Mouse (Mus musculus): ENCODE results near the gene Gas1. TPM values are rescaled to one million over a fixed set of nuclear protein-coding genes. Genes with fewer than 3 reads are reported as not detected.

Gas1 gene
- polyA plus RNA-seq, 1 experiment = not detected

GRCm38 (mm10) chr13:60174953-60175352, 2.2 kb downstream of the Gas1 start:
- H3K27me3 ChIP-seq (replicated peaks) = peaks cover 70% of the 10 kb centered on the region
- H3K4me1 ChIP-seq = peaks cover 31% of the 10 kb centered on the region
- peaks cover 5% of the 10 kb centered on the region for H3K9me3 ChIP-seq
- no peaks in the 10 kb centered on the region for H3K36me3 ChIP-seq (replicated peaks; ENCODE audit: low read length)
- H3K4me3 ChIP-seq (replicated peaks) = no peak overlapping the region
- TF ChIP-seq GATA1 (IDR thresholded peaks at IDR 0.05; ENCODE audit: borderline replicate concordance, low read length) (no peak), FLI1 (IDR thresholded peaks at IDR 0.05; ENCODE audit: low read length) (no peak)

GRCm38 (mm10) chr13:60173591-60174524, 3.3 kb downstream of the Gas1 start:
- Histone ChIP-seq H3K4me3 (replicated peaks) (no peak overlapping the region), H3K27me3 (replicated peaks) (peaks cover 66% of the 10 kb centered on the region), H3K9me3 (0 out of 2 replicates have a peak, but pooled peaks cover 4% of the 10 kb centered on the region), H3K36me3 (replicated peaks; ENCODE audit: low read length) (no peaks in the 10 kb centered on the region), H3K4me1 (peaks cover 31% of the 10 kb centered on the region)
- TF ChIP-seq GATA1 (IDR thresholded peaks at IDR 0.05; ENCODE audit: borderline replicate concordance, low read length) (no peak), FLI1 (IDR thresholded peaks at IDR 0.05; ENCODE audit: low read length) (no peak)

DNA sequence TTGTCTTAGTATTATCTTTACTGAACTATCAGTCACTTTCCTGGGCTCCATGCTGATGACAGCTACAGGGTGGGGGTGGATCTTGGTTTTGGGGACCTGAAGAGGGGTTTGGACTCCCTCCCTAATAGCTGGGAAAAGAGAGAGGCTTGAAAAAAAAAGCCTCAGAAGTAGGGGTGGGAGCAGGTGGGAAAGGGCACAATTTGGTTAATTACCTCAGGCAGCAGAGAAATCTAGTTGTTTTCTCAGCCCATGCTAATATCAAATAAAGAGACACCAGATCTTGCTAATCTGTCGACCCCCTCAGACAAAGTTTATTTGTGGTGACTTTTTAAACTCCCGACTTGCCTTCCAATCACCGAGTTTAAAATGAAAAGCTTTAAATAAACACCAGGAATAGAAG, 4.0 kb downstream of the Gas1 start:
- TF ChIP-seq GATA1 (IDR thresholded peaks at IDR 0.05; ENCODE audit: borderline replicate concordance, low read length) (no peak), FLI1 (IDR thresholded peaks at IDR 0.05; ENCODE audit: low read length) (no peak)
- H3K9me3 ChIP-seq = 0 out of 2 replicates have a peak, but pooled peaks cover 4% of the 10 kb centered on the region
- H3K27me3 ChIP-seq (replicated peaks) = peaks cover 59% of the 10 kb centered on the region
- no peaks in the 10 kb centered on the region for H3K36me3 ChIP-seq (replicated peaks; ENCODE audit: low read length)
- H3K4me3 ChIP-seq (replicated peaks) = no peak overlapping the region
- peaks cover 27% of the 10 kb centered on the region for H3K4me1 ChIP-seq

DNA sequence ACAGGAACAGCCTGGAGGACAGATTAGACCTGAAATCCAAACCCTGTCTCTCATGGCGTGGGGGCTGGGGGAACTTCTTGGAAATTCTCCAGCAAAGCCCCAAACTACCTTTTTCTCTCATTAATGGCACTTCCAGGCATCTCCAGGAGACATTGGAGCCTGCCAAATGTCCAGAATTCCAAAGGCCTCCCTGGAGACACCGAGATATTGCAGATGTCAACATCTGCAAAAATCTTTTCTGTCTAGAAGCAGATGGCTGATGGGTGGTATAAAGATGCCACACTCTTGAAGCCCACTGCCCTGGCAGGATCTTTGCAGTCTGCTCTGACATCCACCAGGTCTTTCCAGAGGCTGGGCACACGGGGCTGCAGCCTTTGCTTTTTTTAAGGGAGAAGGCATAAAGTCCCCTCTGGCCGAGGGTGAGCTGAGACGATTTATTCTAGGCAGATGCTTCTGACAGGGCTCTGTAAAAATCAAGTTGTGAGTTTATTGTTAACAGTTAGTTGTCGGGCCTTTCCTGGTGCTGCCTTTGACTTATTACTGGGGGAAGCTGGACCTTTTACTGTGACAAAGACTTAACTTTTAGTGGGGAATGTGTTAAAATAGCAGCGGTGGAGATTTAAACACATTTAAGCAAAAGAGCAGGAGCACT, 4.7 kb downstream of the Gas1 start:
- H3K4me3 ChIP-seq (replicated peaks) = no peak overlapping the region
- peaks cover 22% of the 10 kb centered on the region for H3K4me1 ChIP-seq
- 0 out of 2 replicates have a peak, but pooled peaks cover 4% of the 10 kb centered on the region for H3K9me3 ChIP-seq
- peaks cover 54% of the 10 kb centered on the region for H3K27me3 ChIP-seq (replicated peaks)
- TF ChIP-seq GATA1 (IDR thresholded peaks at IDR 0.05; ENCODE audit: borderline replicate concordance, low read length) (no peak), FLI1 (IDR thresholded peaks at IDR 0.05; ENCODE audit: low read length) (no peak)
- no peaks in the 10 kb centered on the region for H3K36me3 ChIP-seq (replicated peaks; ENCODE audit: low read length)

DNA sequence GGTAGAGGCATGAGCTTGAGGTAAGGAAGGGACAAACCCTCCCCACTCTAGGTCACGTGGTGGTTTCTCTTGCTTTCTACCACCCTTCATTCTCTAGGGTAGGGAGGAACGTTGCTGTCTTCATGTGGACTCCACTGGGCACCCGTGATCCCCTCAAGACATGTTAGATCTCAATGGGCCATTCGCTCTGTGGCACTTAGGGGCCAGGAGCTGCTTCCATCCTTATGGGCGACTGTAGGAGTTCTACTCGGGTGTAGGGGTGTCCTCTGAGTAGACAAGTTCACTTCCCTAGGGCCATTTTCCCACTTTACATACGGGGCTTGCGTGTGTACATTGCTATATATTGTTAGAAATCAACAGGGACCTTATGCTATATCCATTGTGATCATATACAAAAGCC, 5.4 kb downstream of the Gas1 start:
- Histone ChIP-seq H3K4me1 (peaks cover 15% of the 10 kb centered on the region), H3K36me3 (replicated peaks; ENCODE audit: low read length) (no peaks in the 10 kb centered on the region), H3K4me3 (replicated peaks) (no peak overlapping the region), H3K9me3 (0 out of 2 replicates have a peak, but pooled peaks cover 8% of the 10 kb centered on the region), H3K27me3 (replicated peaks) (peaks cover 47% of the 10 kb centered on the region)
- TF ChIP-seq FLI1 (IDR thresholded peaks at IDR 0.05; ENCODE audit: low read length) (no peak), GATA1 (IDR thresholded peaks at IDR 0.05; ENCODE audit: borderline replicate concordance, low read length) (no peak)

- Histone ChIP-seq H3K36me3 (replicated peaks; ENCODE audit: low read length) (no peaks in the 10 kb centered on the region), H3K4me3 (replicated peaks) (no peak overlapping the region), H3K9me3 (0 out of 2 replicates have a peak, but pooled peaks cover 8% of the 10 kb centered on the region), H3K4me1 (peaks cover 8% of the 10 kb centered on the region), H3K27me3 (replicated peaks) (peaks cover 40% of the 10 kb centered on the region)
- TF ChIP-seq FLI1 (IDR thresholded peaks at IDR 0.05; ENCODE audit: low read length) (no peak), GATA1 (IDR thresholded peaks at IDR 0.05; ENCODE audit: borderline replicate concordance, low read length) (no peak)
Measured at GRCm38 (mm10) chr13:60170898-60171715, 6.1 kb downstream of the Gas1 start.

- H3K36me3 ChIP-seq (replicated peaks; ENCODE audit: low read length) = no peaks in the 10 kb centered on the region
- H3K9me3 ChIP-seq = 0 out of 2 replicates have a peak, but pooled peaks cover 3% of the 10 kb centered on the region
- H3K4me1 ChIP-seq = no peaks in the 10 kb centered on the region
- peaks cover 23% of the 10 kb centered on the region for H3K27me3 ChIP-seq (replicated peaks)
- TF ChIP-seq FLI1 (IDR thresholded peaks at IDR 0.05; ENCODE audit: low read length) = no peak
- TF ChIP-seq GATA1 (IDR thresholded peaks at IDR 0.05; ENCODE audit: borderline replicate concordance, low read length) = no peak
- H3K4me3 ChIP-seq (replicated peaks) = no peak overlapping the region
Measured at GRCm38 (mm10) chr13:60169026-60169425, 8.1 kb downstream of the Gas1 start.

- Histone ChIP-seq H3K36me3 (replicated peaks; ENCODE audit: low read length) (no peaks in the 10 kb centered on the region), H3K4me3 (replicated peaks) (no peak overlapping the region), H3K9me3 (peaks cover 29% of the 10 kb centered on the region), H3K4me1 (no peaks in the 10 kb centered on the region), H3K27me3 (replicated peaks) (no peaks in the 10 kb centered on the region)
- TF ChIP-seq FLI1 (IDR thresholded peaks at IDR 0.05; ENCODE audit: low read length) = no peak
- no peak for TF ChIP-seq GATA1 (IDR thresholded peaks at IDR 0.05; ENCODE audit: borderline replicate concordance, low read length)
Measured at GRCm38 (mm10) chr13:60156294-60157126, 20.7 kb downstream of the Gas1 start.

Measured in megakaryocyte, embryonic 14.5 days (primary cell).